Mouse (Mus musculus): ENCODE measurements around the gene Nfx1. TPM values are rescaled to one million over a fixed set of nuclear protein-coding genes. Genes with fewer than 3 reads are reported as not detected.

Nfx1 gene
- polyA plus RNA-seq, 1 experiment: 24.3 TPM

GRCm38 (mm10) chr4:40953521-40953920 lies 17.2 kb upstream of the Nfx1 start:
- Histone ChIP-seq H3K36me3 (ENCODE audit: control insufficient read depth, insufficient read depth, low read length) (no peaks in the 10 kb centered on the region; the same call in 1 of the 2 replicates), H3K27ac (ENCODE audit: insufficient read depth, low read depth, low read length) (no peak overlapping the region), H3K27me3 (replicated peaks; ENCODE audit: control insufficient read depth, insufficient read depth, low read length) (no peaks in the 10 kb centered on the region), H3K4me3 (ENCODE audit: insufficient read depth, low read depth, low read length) (no peak overlapping the region), H3K4me1 (ENCODE audit: control insufficient read depth, insufficient read depth, low read length) (no peaks in the 10 kb centered on the region; the same call in 1 of the 2 replicates)
- WGBS: 82% methylated on average over 1 of the region's 1 CpGs
- TF ChIP-seq POLR2A (IDR thresholded peaks at IDR 0.05; ENCODE audit: low read depth, low read length) (no peak), CTCF (conservative IDR thresholded peaks at IDR 0.05; ENCODE audit: insufficient read depth, insufficient read length, low read depth, low read length) (peak; percentile 63)
- DNase-seq: peak; percentile 57

- Histone ChIP-seq H3K27me3 (replicated peaks; ENCODE audit: control insufficient read depth, insufficient read depth, low read length) (no peaks in the 10 kb centered on the region), H3K4me3 (ENCODE audit: insufficient read depth, low read depth, low read length) (no peak overlapping the region), H3K27ac (ENCODE audit: insufficient read depth, low read depth, low read length) (no peak overlapping the region), H3K36me3 (ENCODE audit: control insufficient read depth, insufficient read depth, low read length) (peaks cover 5% of the 10 kb centered on the region), H3K4me1 (ENCODE audit: control insufficient read depth, insufficient read depth, low read length) (no peaks in the 10 kb centered on the region)
- TF ChIP-seq POLR2A (IDR thresholded peaks at IDR 0.05; ENCODE audit: low read depth, low read length): no peak
- TF ChIP-seq CTCF (conservative IDR thresholded peaks at IDR 0.05; ENCODE audit: insufficient read depth, insufficient read length, low read depth, low read length): no peak
- 77% methylated on average over 6 of the region's 6 CpGs for WGBS
- no peak for DNase-seq
Measured at GRCm38 (mm10) chr4:40955942-40956341, 14.8 kb upstream of the Nfx1 start.

GRCm38 (mm10) chr4:40963536-40963935 lies 7.2 kb upstream of the Nfx1 start:
- H3K4me1 ChIP-seq (ENCODE audit: control insufficient read depth, insufficient read depth, low read length): no peaks in the 10 kb centered on the region; the same call in 1 of the 2 replicates
- H3K4me3 ChIP-seq (ENCODE audit: insufficient read depth, low read depth, low read length): no peak overlapping the region
- no peak overlapping the region for H3K27ac ChIP-seq (ENCODE audit: insufficient read depth, low read depth, low read length)
- H3K27me3 ChIP-seq (replicated peaks; ENCODE audit: control insufficient read depth, insufficient read depth, low read length): no peaks in the 10 kb centered on the region
- no peak for TF ChIP-seq CTCF (conservative IDR thresholded peaks at IDR 0.05; ENCODE audit: insufficient read depth, insufficient read length, low read depth, low read length)
- WGBS: 89% methylated on average over 3 of the region's 3 CpGs
- peaks cover 14% of the 10 kb centered on the region for H3K36me3 ChIP-seq (ENCODE audit: control insufficient read depth, insufficient read depth, low read length)
- DNase-seq: no peak

DNA sequence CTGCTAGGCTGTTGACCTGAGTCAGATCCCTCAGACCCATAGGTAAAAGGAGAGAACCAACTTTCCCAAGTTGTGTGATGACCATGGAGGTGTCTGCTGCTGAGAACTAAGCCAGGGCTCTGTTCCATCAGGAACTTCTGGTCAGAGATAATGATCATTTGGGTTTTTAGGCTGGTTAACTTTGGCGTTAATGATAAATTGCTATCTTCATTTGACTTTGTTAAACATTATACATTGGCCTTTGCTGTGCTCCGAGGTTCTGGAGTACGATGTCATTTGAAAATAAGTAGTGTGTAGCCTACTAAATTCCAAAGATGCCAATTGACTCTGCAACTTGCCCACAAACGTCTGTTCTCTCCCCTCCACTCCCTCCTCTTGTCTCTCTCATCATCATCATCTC lies 1.5 kb upstream of the Nfx1 start:
- peaks cover 2% of the 10 kb centered on the region; the same call in 1 of the 2 replicates for H3K36me3 ChIP-seq (ENCODE audit: control insufficient read depth, insufficient read depth, low read length)
- 28% methylated on average over 4 of the region's 4 CpGs for WGBS
- TF ChIP-seq CTCF (conservative IDR thresholded peaks at IDR 0.05; ENCODE audit: insufficient read depth, insufficient read length, low read depth, low read length) (no peak), POLR2A (IDR thresholded peaks at IDR 0.05; ENCODE audit: low read depth, low read length) (no peak)
- no peak overlapping the region for H3K4me3 ChIP-seq (ENCODE audit: insufficient read depth, low read depth, low read length)
- peaks cover 16% of the 10 kb centered on the region for H3K4me1 ChIP-seq (ENCODE audit: control insufficient read depth, insufficient read depth, low read length)
- peak overlapping the region; percentile 93 for H3K27ac ChIP-seq (ENCODE audit: insufficient read depth, low read depth, low read length)
- no peaks in the 10 kb centered on the region for H3K27me3 ChIP-seq (replicated peaks; ENCODE audit: control insufficient read depth, insufficient read depth, low read length)
- peak; percentile 69 for DNase-seq

DNA sequence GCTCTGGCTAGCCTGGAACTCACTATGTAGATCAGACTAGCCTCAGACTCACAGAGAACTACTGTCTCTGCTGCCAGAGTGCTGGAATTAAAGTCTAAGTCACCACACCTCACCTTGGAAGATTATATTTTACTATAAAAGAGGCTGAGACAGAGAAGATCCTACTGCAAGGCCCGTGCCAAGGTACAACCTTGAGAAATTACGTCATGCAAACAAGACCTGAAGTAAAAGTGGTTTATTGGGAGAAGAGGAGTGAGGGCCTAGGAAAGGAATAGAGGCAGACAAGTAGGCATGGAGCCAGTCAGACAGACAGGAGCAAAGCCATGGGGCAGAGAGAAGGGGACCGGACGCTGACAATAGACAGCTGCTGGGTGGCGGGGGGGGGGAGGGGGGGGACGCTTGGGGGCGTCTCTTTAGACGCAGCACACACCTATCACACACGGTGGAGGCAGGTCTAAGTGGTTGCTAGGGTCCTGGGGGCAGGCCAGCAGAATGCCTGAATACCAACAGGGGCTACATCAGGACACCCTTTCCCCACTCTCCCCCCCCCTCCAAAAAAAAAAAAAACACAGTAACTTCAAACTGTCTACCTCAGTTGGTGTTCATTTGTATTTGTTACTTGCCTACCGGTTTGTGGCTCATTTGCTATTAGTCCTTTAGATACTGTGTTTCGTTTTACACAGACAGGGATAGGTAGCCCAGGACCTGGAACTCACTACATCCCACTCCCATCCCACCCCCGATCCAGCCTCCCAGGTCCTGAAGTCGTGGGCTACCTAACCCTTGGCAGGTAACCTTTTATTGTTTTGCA lies 720 bp upstream of the Nfx1 start:
- Histone ChIP-seq H3K4me1 (ENCODE audit: control insufficient read depth, insufficient read depth, low read length) (peaks cover 16% of the 10 kb centered on the region), H3K27ac (ENCODE audit: insufficient read depth, low read depth, low read length) (peak overlapping the region; percentile 99), H3K4me3 (ENCODE audit: insufficient read depth, low read depth, low read length) (peak overlapping the region; percentile 97), H3K36me3 (ENCODE audit: control insufficient read depth, insufficient read depth, low read length) (no peaks in the 10 kb centered on the region), H3K27me3 (replicated peaks; ENCODE audit: control insufficient read depth, insufficient read depth, low read length) (no peaks in the 10 kb centered on the region)
- peak; percentile 43 for DNase-seq
- 3% methylated on average over 12 of the region's 13 CpGs for WGBS
- TF ChIP-seq POLR2A (IDR thresholded peaks at IDR 0.05; ENCODE audit: low read depth, low read length) (no peak), CTCF (conservative IDR thresholded peaks at IDR 0.05; ENCODE audit: insufficient read depth, insufficient read length, low read depth, low read length) (no peak)

DNA sequence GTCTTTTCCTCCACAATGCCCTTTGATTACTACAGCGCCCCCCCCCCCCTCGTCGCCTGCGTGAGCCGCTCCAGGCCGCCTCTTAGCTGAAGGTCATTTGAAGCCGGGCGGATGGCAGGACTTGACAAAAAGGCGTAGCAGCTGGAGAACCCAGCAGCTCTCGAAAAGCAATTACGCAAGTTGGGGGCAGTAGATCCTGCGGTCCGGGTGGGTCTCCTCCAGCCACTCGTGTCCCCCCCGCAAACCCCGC lies 189 bp upstream of the Nfx1 start:
- TF ChIP-seq CTCF (conservative IDR thresholded peaks at IDR 0.05; ENCODE audit: insufficient read depth, insufficient read length, low read depth, low read length) (no peak), POLR2A (IDR thresholded peaks at IDR 0.05; ENCODE audit: low read depth, low read length) (no peak)
- DNase-seq: no peak
- Histone ChIP-seq H3K27me3 (replicated peaks; ENCODE audit: control insufficient read depth, insufficient read depth, low read length) (no peaks in the 10 kb centered on the region), H3K27ac (ENCODE audit: insufficient read depth, low read depth, low read length) (peak overlapping the region; percentile 99), H3K4me3 (ENCODE audit: insufficient read depth, low read depth, low read length) (peak overlapping the region; percentile 97), H3K36me3 (ENCODE audit: control insufficient read depth, insufficient read depth, low read length) (no peaks in the 10 kb centered on the region), H3K4me1 (ENCODE audit: control insufficient read depth, insufficient read depth, low read length) (peaks cover 16% of the 10 kb centered on the region)
- WGBS: 0% methylated on average over 16 of the region's 16 CpGs

GRCm38 (mm10) chr4:40971744-40972143 lies 1.0 kb downstream of the Nfx1 start:
- Histone ChIP-seq H3K4me1 (ENCODE audit: control insufficient read depth, insufficient read depth, low read length) (peaks cover 16% of the 10 kb centered on the region), H3K27me3 (replicated peaks; ENCODE audit: control insufficient read depth, insufficient read depth, low read length) (no peaks in the 10 kb centered on the region), H3K36me3 (ENCODE audit: control insufficient read depth, insufficient read depth, low read length) (peaks cover 4% of the 10 kb centered on the region), H3K27ac (ENCODE audit: insufficient read depth, low read depth, low read length) (no peak overlapping the region), H3K4me3 (ENCODE audit: insufficient read depth, low read depth, low read length) (peak overlapping the region; percentile 97)
- 26% methylated on average over 13 of the region's 13 CpGs for WGBS
- no peak for TF ChIP-seq POLR2A (IDR thresholded peaks at IDR 0.05; ENCODE audit: low read depth, low read length)
- peak; percentile 73 for TF ChIP-seq CTCF (conservative IDR thresholded peaks at IDR 0.05; ENCODE audit: insufficient read depth, insufficient read length, low read depth, low read length)
- DNase-seq: peak; percentile 31
